Mouse (Mus musculus) MEL (cell line): Measurements from ENCODE around the gene Gm9903. TPM values are rescaled to one million over a fixed set of nuclear protein-coding genes. Genes with fewer than 3 reads are reported as not detected.

Experiments used
- DNase-seq: peaks from one replicate; pipeline ENCODE4 v3.0.0; 2011; ENCODE audit warnings: low read depth, low spot score
- H3K27ac ChIP-seq: 2 replicates; pipeline ENCODE4 v1.5.1; 2012; ENCODE audit warnings: low read depth, mild to moderate bottlenecking, control low read depth, low read length, moderate library complexity; ENCODE audit not compliant: control insufficient read depth
- H3K27me3 ChIP-seq, 2 experiments: fragments of 150-350 bp in 1 of 2; sonication (generic) in 1 of 2; 2 replicates each; pipeline ENCODE4 v1.6.1; 2012; ENCODE audit warnings: low read length in 2 of 2, mild to moderate bottlenecking in 2 of 2, improper control_type of control experiment in 1 of 2, moderate library complexity in 1 of 2; ENCODE audit not compliant: insufficient read depth in 2 of 2, control insufficient read depth in 1 of 2
- H3K36me3 ChIP-seq, 2 experiments: 2 replicates each; pipeline ENCODE4 v1.6.1; 2012 to 2014; ENCODE audit warnings: low read length in 2 of 2, improper control_type of control experiment in 1 of 2, inconsistent platforms in 1 of 2, mild to moderate bottlenecking in 1 of 2; ENCODE audit not compliant: insufficient read depth in 2 of 2, control insufficient read depth in 1 of 2
- H3K4me1 ChIP-seq, 2 experiments: fragments of 150-350 bp in 1 of 2; sonication (generic) in 1 of 2; 2 replicates each; pipeline ENCODE4 v1.6.1; 2012; ENCODE audit warnings: low read length in 2 of 2, improper control_type of control experiment in 1 of 2, mild to moderate bottlenecking in 1 of 2; ENCODE audit not compliant: insufficient read depth in 2 of 2, control insufficient read depth in 1 of 2
- H3K4me3 ChIP-seq, 2 experiments: fragments of 150-350 bp in 1 of 2; sonication (generic) in 1 of 2; 2 replicates each; pipeline ENCODE4 v1.5.1; 2012; ENCODE audit warnings: low read depth in 2 of 2, low read length in 2 of 2, mild to moderate bottlenecking in 2 of 2, moderate library complexity in 2 of 2, control low read depth in 1 of 2, improper control_type of control experiment in 1 of 2; ENCODE audit not compliant: control insufficient read depth in 1 of 2, insufficient read depth in 1 of 2
- H3K79me2 ChIP-seq: 2 replicates; pipeline ENCODE4 v1.6.1; 2012; ENCODE audit warnings: mild to moderate bottlenecking, low read length, moderate library complexity; ENCODE audit not compliant: control insufficient read depth, poor library complexity, insufficient read depth
- H3K9ac ChIP-seq: 2 replicates; pipeline ENCODE4 v1.6.1; 2012; ENCODE audit warnings: low read depth, mild to moderate bottlenecking, control low read depth, low read length, moderate library complexity; ENCODE audit not compliant: control insufficient read depth, poor library complexity, severe bottlenecking
- H3K9me3 ChIP-seq: fragments of 150-350 bp; sonication (generic); replicated peaks from 2 replicates; pipeline ENCODE4 v1.6.1; 2012; ENCODE audit warnings: mild to moderate bottlenecking, low read length, improper control_type of control experiment, moderate library complexity; ENCODE audit not compliant: insufficient read depth
- BHLHE40 ChIP-seq: IDR thresholded peaks from 2 replicates; pipeline ENCODE4 v1.6.1; 2012; ENCODE audit warnings: low read depth, mild to moderate bottlenecking, inconsistent platforms, low read length, improper control_type of control experiment, borderline replicate concordance
- CTCF ChIP-seq, 3 experiments: IDR thresholded peaks in 2 of 3; conservative IDR thresholded peaks in 1 of 3; 2 replicates each; pipeline ENCODE4 v1.5.1; 2011 to 2012; ENCODE audit warnings: low read length in 3 of 3, low read depth in 2 of 3, mild to moderate bottlenecking in 2 of 3, improper control_type of control experiment in 1 of 3, inconsistent platforms in 1 of 3, mixed read lengths in 1 of 3, moderate library complexity in 1 of 3; ENCODE audit not compliant: control insufficient read depth in 1 of 3, insufficient read depth in 1 of 3, poor library complexity in 1 of 3, severe bottlenecking in 1 of 3
- EP300 ChIP-seq, 2 experiments: IDR thresholded peaks; 2 replicates each; pipeline ENCODE4 v1.6.1; 2011; ENCODE audit warnings: improper control_type of control experiment in 2 of 2, low read length in 2 of 2, low read depth in 1 of 2, mild to moderate bottlenecking in 1 of 2
- GATA1 ChIP-seq: IDR thresholded peaks from 2 replicates; pipeline ENCODE4 v1.6.1; 2011; ENCODE audit warnings: low read depth, low read length, improper control_type of control experiment
- MAX ChIP-seq: IDR thresholded peaks from 2 replicates; pipeline ENCODE4 v1.6.1; 2011; ENCODE audit warnings: low read length, improper control_type of control experiment
- MAZ ChIP-seq: IDR thresholded peaks from 2 replicates; pipeline ENCODE4 v1.6.1; 2012; ENCODE audit warnings: low read depth, mild to moderate bottlenecking, inconsistent platforms, low read length, improper control_type of control experiment
- MXI1 ChIP-seq: IDR thresholded peaks from 2 replicates; pipeline ENCODE4 v1.6.1; 2011; ENCODE audit warnings: mild to moderate bottlenecking, low read depth, low read length, improper control_type of control experiment
- MYB ChIP-seq: IDR thresholded peaks from 2 replicates; pipeline ENCODE4 v1.6.1; 2011; ENCODE audit warnings: mild to moderate bottlenecking, low read depth, low read length, improper control_type of control experiment
- MYC ChIP-seq: IDR thresholded peaks from 2 replicates; pipeline ENCODE4 v1.6.1; 2011; ENCODE audit warnings: low read depth, mild to moderate bottlenecking, low read length, improper control_type of control experiment, moderate library complexity
- POLR2A ChIP-seq, 2 experiments: IDR thresholded peaks; 2 replicates each; pipeline ENCODE4 v1.6.1; 2011 to 2012; ENCODE audit warnings: low read length in 2 of 2, mild to moderate bottlenecking in 2 of 2, control low read depth in 1 of 2, improper control_type of control experiment in 1 of 2, low read depth in 1 of 2, moderate library complexity in 1 of 2; ENCODE audit not compliant: control insufficient read depth in 1 of 2, insufficient read depth in 1 of 2, poor library complexity in 1 of 2
- POLR2AphosphoS2 ChIP-seq: IDR thresholded peaks from 2 replicates; pipeline ENCODE4 v1.6.1; 2011; ENCODE audit warnings: low read length, improper control_type of control experiment
- POLR2AphosphoS5 ChIP-seq: IDR thresholded peaks from 2 replicates; pipeline ENCODE4 v1.6.1; 2012; ENCODE audit warnings: low read depth, borderline replicate concordance, mild to moderate bottlenecking, inconsistent platforms, low read length, moderate library complexity, mixed read lengths
- RAD21 ChIP-seq: IDR thresholded peaks from 2 replicates; pipeline ENCODE4 v1.6.1; 2011; ENCODE audit warnings: mild to moderate bottlenecking, low read depth, low read length, improper control_type of control experiment
- SIN3A ChIP-seq: IDR thresholded peaks from 2 replicates; pipeline ENCODE4 v1.6.1; 2012; ENCODE audit warnings: low read length, improper control_type of control experiment, inconsistent platforms
- SMC3 ChIP-seq: IDR thresholded peaks from 2 replicates; pipeline ENCODE4 v1.6.1; 2011; ENCODE audit warnings: low read depth, low read length, improper control_type of control experiment
- TBP ChIP-seq: IDR thresholded peaks from 2 replicates; pipeline ENCODE4 v1.8.0; 2011; ENCODE audit warnings: low read depth, low read length, improper control_type of control experiment
- UBTF ChIP-seq: IDR thresholded peaks from 2 replicates; pipeline ENCODE4 v1.6.1; 2012; ENCODE audit warnings: low read depth, mild to moderate bottlenecking, inconsistent platforms, low read length, improper control_type of control experiment, moderate library complexity, borderline replicate concordance; ENCODE audit not compliant: insufficient read depth
- USF1 ChIP-seq: IDR thresholded peaks from 2 replicates; pipeline ENCODE4 v1.6.1; 2014; ENCODE audit warnings: low read depth, mild to moderate bottlenecking, inconsistent platforms, low read length, improper control_type of control experiment, moderate library complexity
- USF2 ChIP-seq, 2 experiments: IDR thresholded peaks; 2 replicates each; pipeline ENCODE4 v1.6.1; 2011 to 2012; ENCODE audit warnings: improper control_type of control experiment in 2 of 2, low read length in 2 of 2, borderline replicate concordance in 1 of 2, inconsistent platforms in 1 of 2, low read depth in 1 of 2, mild to moderate bottlenecking in 1 of 2; ENCODE audit not compliant: insufficient read depth in 1 of 2
- polyA plus RNA-seq, 2 experiments: library from polyadenylated mRNA; stranded (reverse) in 1 of 2; unstranded in 1 of 2; fragments of >175 nt in 1 of 2; fragments of >200 nt in 1 of 2; gene quantifications; 2 replicates each; pipeline versions ENCODE4 v1.2.1 to v1.2.4; 2012; ENCODE audit warnings: low replicate concordance in 2 of 2, low read depth in 1 of 2; ENCODE audit not compliant: insufficient read length in 2 of 2, insufficient read depth in 1 of 2, missing spikeins in 1 of 2
- total RNA-seq: library from RNA; depleted of rRNA; stranded (reverse); fragments of 300-350 nt; gene quantifications from 2 replicates; pipeline ENCODE4 v1.2.3, GENCODE M21; 2012

The Gm9903 gene
- total and polyA plus RNA-seq, 3 experiments = 0.19 to 0.36 TPM; not detected in 1

DNA sequence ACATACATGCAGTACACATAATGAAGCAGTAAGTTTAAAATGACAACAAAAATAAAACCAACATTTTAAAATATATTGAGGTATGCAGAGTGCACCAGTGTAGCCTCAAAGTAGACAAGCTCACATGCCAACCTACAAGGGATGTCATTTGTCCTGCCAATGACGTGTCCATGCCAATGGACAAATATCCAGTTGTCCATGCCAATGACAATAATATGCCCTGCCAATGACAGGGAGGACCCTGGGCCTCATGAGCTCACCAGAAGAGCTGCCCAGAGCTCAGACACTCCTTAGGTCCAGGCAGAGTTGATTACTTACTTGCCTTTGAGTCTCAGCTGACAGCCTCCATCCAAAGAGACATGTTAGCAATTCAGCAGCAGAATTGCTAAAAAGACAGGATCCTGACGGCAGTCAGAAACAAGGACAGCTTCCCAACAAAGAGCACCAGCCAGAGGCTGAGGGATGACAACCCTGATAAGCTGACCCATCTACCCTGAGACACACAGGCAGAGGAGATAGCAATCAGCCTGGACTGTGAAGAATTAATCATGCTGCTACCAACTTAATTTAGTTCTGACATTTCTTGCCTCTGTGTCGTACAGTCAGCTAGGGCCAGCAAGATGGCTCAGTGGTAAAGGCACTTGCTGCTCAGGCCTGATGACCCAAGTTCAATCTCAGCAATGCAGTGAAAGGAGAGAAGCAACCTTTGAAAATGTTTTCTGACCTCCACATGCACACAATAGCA, 8.1 kb downstream of the Gm9903 start:
- no peak for TF ChIP-seq POLR2A (IDR thresholded peaks at IDR 0.05; ENCODE audit: control insufficient read depth in 1 of 2, insufficient read depth in 1 of 2, low read depth in 1 of 2, low read length in 2 of 2, poor library complexity in 1 of 2)
- TF ChIP-seq RAD21 = no peak
- TF ChIP-seq UBTF = no peak
- 0 out of 2 replicates have a peak, but pooled peaks have one; percentile 2 for TF ChIP-seq GATA1
- no peak for TF ChIP-seq TBP
- TF ChIP-seq EP300 (IDR thresholded peaks at IDR 0.05; ENCODE audit: low read depth in 1 of 2, low read length in 2 of 2) = no peak
- TF ChIP-seq SIN3A = no peak
- TF ChIP-seq POLR2AphosphoS5 = no peak
- Histone ChIP-seq H3K9ac (no peak overlapping the region), H3K9me3 (no peaks in the 10 kb centered on the region), H3K36me3 (peaks cover 0 to 26% of the 10 kb centered on the region in 2 experiments; a peak in 2 of 4 replicates), H3K4me3 (no peak overlapping the region), H3K27me3 (no peaks in the 10 kb centered on the region), H3K4me1 (no peaks in the 10 kb centered on the region), H3K79me2 (no peaks in the 10 kb centered on the region), H3K27ac (no peak overlapping the region)
- no peak for DNase-seq

DNA sequence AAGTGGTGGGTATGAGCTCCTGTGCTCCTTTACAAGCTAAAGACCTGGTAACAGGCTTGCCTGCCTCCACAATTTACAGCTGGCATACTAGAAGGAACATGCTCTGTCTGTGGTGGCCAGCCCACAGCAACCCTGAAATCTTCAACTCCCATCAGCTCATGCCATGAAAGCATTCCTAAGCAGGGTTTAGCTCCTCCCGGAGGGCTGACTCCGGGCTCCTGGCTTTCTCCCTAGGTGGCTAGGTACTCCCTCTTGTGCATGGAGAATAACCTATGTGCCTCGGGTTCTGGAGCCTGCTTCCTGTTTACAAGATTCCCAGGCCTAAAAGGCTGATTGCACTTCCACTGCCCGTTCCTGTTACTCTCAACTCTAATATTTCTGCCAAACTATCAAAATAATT, 9.1 kb downstream of the Gm9903 start:
- Histone ChIP-seq H3K36me3 (peaks cover 0 to 34% of the 10 kb centered on the region in 2 experiments; a peak in 2 of 4 replicates), H3K4me3 (no peak overlapping the region), H3K27ac (no peak overlapping the region), H3K9ac (no peak overlapping the region), H3K9me3 (no peaks in the 10 kb centered on the region), H3K4me1 (no peaks in the 10 kb centered on the region), H3K79me2 (no peaks in the 10 kb centered on the region), H3K27me3 (no peaks in the 10 kb centered on the region)
- DNase-seq = no peak
- TF ChIP-seq USF2 (IDR thresholded peaks at IDR 0.05; ENCODE audit: borderline replicate concordance in 1 of 2, insufficient read depth in 1 of 2, low read depth in 1 of 2, low read length in 2 of 2) (no peak), SMC3 (no peak), USF1 (no peak), POLR2AphosphoS2 (0 out of 2 replicates have a peak, but pooled peaks have one; percentile 20), POLR2A (IDR thresholded peaks at IDR 0.05; ENCODE audit: control insufficient read depth in 1 of 2, insufficient read depth in 1 of 2, low read depth in 1 of 2, low read length in 2 of 2, poor library complexity in 1 of 2) (peak in 1 of 2 experiments; percentile 32; a peak in 1 of 4 replicates)

DNA sequence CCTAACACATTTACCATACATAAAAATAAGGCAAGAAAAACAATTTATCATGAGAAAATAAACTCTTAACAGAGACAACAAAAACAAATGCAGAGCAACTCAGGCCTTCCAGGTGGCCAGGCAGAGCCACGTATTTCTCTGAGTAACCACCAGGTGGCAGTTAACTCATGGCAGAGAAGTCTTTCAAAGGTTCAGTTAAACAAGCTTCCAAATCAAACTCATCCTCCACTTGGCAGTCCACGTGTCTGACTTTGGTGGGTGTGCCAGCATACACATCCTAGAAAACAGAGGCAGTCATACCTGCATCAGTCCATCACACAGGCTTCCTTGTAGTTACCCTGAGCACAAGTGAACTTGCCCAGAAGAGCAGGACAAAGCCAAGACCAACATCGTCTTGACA, 10.9 kb downstream of the Gm9903 start:
- no peaks in the 10 kb centered on the region; the same call in 1 of the 2 replicates for H3K79me2 ChIP-seq
- no peaks in the 10 kb centered on the region for H3K9me3 ChIP-seq
- H3K9ac ChIP-seq = no peak overlapping the region
- TF ChIP-seq MXI1 (peak; percentile 74), SIN3A (peak; percentile 55; the same call in 1 of the 2 replicates), TBP (no peak), CTCF (IDR thresholded peaks at IDR 0.05 in 2 of 3, conservative IDR thresholded peaks at IDR 0.05 in 1 of 3; ENCODE audit: control insufficient read depth in 1 of 3, insufficient read depth in 1 of 3, low read depth in 2 of 3, low read length in 3 of 3, poor library complexity in 1 of 3, severe bottlenecking in 1 of 3) (peak; percentile 64 to 88 (median 75)), MYC (peak; percentile 67; the same call in 1 of the 2 replicates), MYB (no peak), BHLHE40 (no peak), MAX (peak; percentile 73), SMC3 (peak; percentile 70), MAZ (no peak), RAD21 (peak; percentile 42)
- DNase-seq = peak; percentile 80
- H3K27me3 ChIP-seq = no peaks in the 10 kb centered on the region
- no peak overlapping the region for H3K27ac ChIP-seq
- no peaks in the 10 kb centered on the region for H3K4me1 ChIP-seq
- no peak overlapping the region for H3K4me3 ChIP-seq
- H3K36me3 ChIP-seq = peaks cover 5 to 46% of the 10 kb centered on the region in 2 experiments
